Mouse (Mus musculus) CH12.LX (cell line): Measurements from ENCODE around the gene Kcne3. TPM values are rescaled to one million over a fixed set of nuclear protein-coding genes. Genes with fewer than 3 reads are reported as not detected.

Experiments used
- DNase-seq: peaks from one replicate; pipeline ENCODE4 v3.0.0-alpha.2; 2013; ENCODE audit errors: extremely low read depth
- H3K27ac ChIP-seq: 2 replicates; pipeline ENCODE4 v1.5.1; 2012; ENCODE audit warnings: low read depth, mild to moderate bottlenecking, control low read depth, moderate library complexity; ENCODE audit not compliant: insufficient read depth
- H3K27me3 ChIP-seq: replicated peaks from 2 replicates; pipeline ENCODE3; 2012; ENCODE audit warnings: inconsistent platforms
- H3K36me3 ChIP-seq, 2 experiments: replicated peaks in 1 of 2; 2 replicates each; pipeline versions ENCODE3 to v1.6.1; 2012; ENCODE audit warnings: inconsistent platforms in 1 of 2, low read length in 1 of 2, mild to moderate bottlenecking in 1 of 2, mixed read lengths in 1 of 2, moderate library complexity in 1 of 2; ENCODE audit not compliant: control insufficient read depth in 1 of 2, insufficient read depth in 1 of 2
- H3K4me1 ChIP-seq, 2 experiments: 2 replicates each; pipeline ENCODE4 v1.6.1; 2012; ENCODE audit warnings: inconsistent platforms in 1 of 2, moderate library complexity in 1 of 2; ENCODE audit not compliant: insufficient read depth in 2 of 2, control insufficient read depth in 1 of 2
- H3K4me2 ChIP-seq: 2 replicates; pipeline ENCODE4 v1.6.1; 2012; ENCODE audit warnings: low read depth, mild to moderate bottlenecking, control low read depth; ENCODE audit not compliant: poor library complexity, insufficient read depth, severe bottlenecking
- H3K4me3 ChIP-seq, 3 experiments: fragments of 150-350 bp in 1 of 3; sonication (generic) in 1 of 3; replicated peaks in 1 of 3; 2 replicates each; pipeline versions ENCODE3 to v1.5.1; 2011 to 2012; ENCODE audit warnings: low read depth in 2 of 3, low read length in 2 of 3, mild to moderate bottlenecking in 2 of 3, moderate library complexity in 2 of 3, control low read depth in 1 of 3, improper control_type of control experiment in 1 of 3, inconsistent platforms in 1 of 3, mixed read lengths in 1 of 3; ENCODE audit not compliant: poor library complexity in 1 of 3
- H3K79me2 ChIP-seq: replicated peaks from 2 replicates; pipeline ENCODE4 v1.6.1; 2012; ENCODE audit warnings: mild to moderate bottlenecking, moderate library complexity; ENCODE audit not compliant: control insufficient read depth, poor library complexity, insufficient read depth, severe bottlenecking; ENCODE audit errors: extremely low read depth
- H3K9ac ChIP-seq: 2 replicates; pipeline ENCODE4 v1.6.1; 2012; ENCODE audit warnings: low read depth, mild to moderate bottlenecking, control low read depth, moderate library complexity; ENCODE audit not compliant: insufficient read depth
- H3K9me3 ChIP-seq: replicated peaks from 2 replicates; pipeline ENCODE3; 2012; ENCODE audit warnings: low read length, inconsistent platforms, mixed read lengths
- CHD1 ChIP-seq: IDR thresholded peaks from 2 replicates; pipeline ENCODE4 v1.6.1; 2012; ENCODE audit warnings: low read depth, low read length, improper control_type of control experiment, inconsistent platforms
- CHD2 ChIP-seq: IDR thresholded peaks from 2 replicates; pipeline ENCODE4 v1.6.1; 2011; ENCODE audit warnings: low read length, improper control_type of control experiment
- ELF1 ChIP-seq: IDR thresholded peaks from 2 replicates; pipeline ENCODE4 v1.6.1; 2014; ENCODE audit warnings: low read depth, mild to moderate bottlenecking, inconsistent platforms, low read length, improper control_type of control experiment
- EP300 ChIP-seq: IDR thresholded peaks from 2 replicates; pipeline ENCODE4 v1.6.1; 2011; ENCODE audit warnings: low read length, improper control_type of control experiment
- ETS1 ChIP-seq: conservative IDR thresholded peaks from 2 replicates; pipeline ENCODE4 v1.6.1; 2012; ENCODE audit warnings: low read depth, mild to moderate bottlenecking, inconsistent platforms, low read length, improper control_type of control experiment, moderate library complexity
- GABPA ChIP-seq: IDR thresholded peaks from 2 replicates; pipeline ENCODE4 v1.6.1; 2012; ENCODE audit warnings: low read depth, low read length, improper control_type of control experiment, inconsistent platforms; ENCODE audit not compliant: insufficient replicate concordance
- IRF4 ChIP-seq: IDR thresholded peaks from 2 replicates; pipeline ENCODE4 v1.6.1; 2014; ENCODE audit warnings: low read depth, mild to moderate bottlenecking, inconsistent platforms, low read length, improper control_type of control experiment
- MAX ChIP-seq: IDR thresholded peaks from 2 replicates; pipeline ENCODE4 v1.6.1; 2011; ENCODE audit warnings: low read length, improper control_type of control experiment
- MEF2A ChIP-seq: IDR thresholded peaks from 2 replicates; pipeline ENCODE4 v1.6.1; 2014; ENCODE audit warnings: low read depth, mild to moderate bottlenecking, inconsistent platforms, low read length, improper control_type of control experiment, borderline replicate concordance
- MYC ChIP-seq: IDR thresholded peaks from 2 replicates; pipeline ENCODE4 v1.6.1; 2011; ENCODE audit warnings: low read depth, mild to moderate bottlenecking, improper control_type of control experiment, low read length
- NELFE ChIP-seq: IDR thresholded peaks from 2 replicates; pipeline ENCODE4 v1.6.1; 2011; ENCODE audit warnings: low read depth, low read length, improper control_type of control experiment
- NRF1 ChIP-seq: IDR thresholded peaks from 2 replicates; pipeline ENCODE4 v1.6.1; 2014; ENCODE audit warnings: low read depth, mild to moderate bottlenecking, inconsistent platforms, low read length, improper control_type of control experiment, moderate library complexity
- PAX5 ChIP-seq: IDR thresholded peaks from 2 replicates; pipeline ENCODE4 v1.6.1; 2012; ENCODE audit warnings: low read length, inconsistent platforms, mixed read lengths
- POLR2A ChIP-seq: IDR thresholded peaks from 2 replicates; pipeline ENCODE4 v1.6.1; 2011; ENCODE audit warnings: low read depth, mild to moderate bottlenecking, improper control_type of control experiment, low read length
- SIN3A ChIP-seq: IDR thresholded peaks from 2 replicates; pipeline ENCODE4 v1.6.1; 2012; ENCODE audit warnings: low read length, improper control_type of control experiment, inconsistent platforms
- SMC3 ChIP-seq: IDR thresholded peaks from 2 replicates; pipeline ENCODE4 v1.6.1; 2011; ENCODE audit warnings: low read depth, low read length, improper control_type of control experiment
- TBP ChIP-seq: conservative IDR thresholded peaks from 2 replicates; pipeline ENCODE4 v1.6.1; 2011; ENCODE audit warnings: low read depth, low read length, improper control_type of control experiment
- TCF12 ChIP-seq: IDR thresholded peaks from 2 replicates; pipeline ENCODE4 v1.6.1; 2014; ENCODE audit warnings: low read depth, mild to moderate bottlenecking, inconsistent platforms, low read length, improper control_type of control experiment
- UBTF ChIP-seq: IDR thresholded peaks from 2 replicates; pipeline ENCODE4 v1.6.1; 2012; ENCODE audit warnings: low read depth, mild to moderate bottlenecking, inconsistent platforms, low read length, improper control_type of control experiment, moderate library complexity
- USF2 ChIP-seq: conservative IDR thresholded peaks from 2 replicates; pipeline ENCODE4 v1.6.1; 2011; ENCODE audit warnings: low read depth, low read length, improper control_type of control experiment
- ZKSCAN1 ChIP-seq: IDR thresholded peaks from 2 replicates; pipeline ENCODE4 v1.6.1; 2012; ENCODE audit warnings: low read depth, inconsistent platforms, low read length, improper control_type of control experiment, borderline replicate concordance
- ZNF384 ChIP-seq: IDR thresholded peaks from 2 replicates; pipeline ENCODE4 v1.6.1; 2012; ENCODE audit warnings: low read depth, low read length, improper control_type of control experiment, inconsistent platforms
- dilution Hi-C: fragments of 300-500 bp; cut with MboI; formaldehyde crosslinking; loops from 2 replicates; pipeline ENCODE4 v1.14.3; 2020; ENCODE audit warnings: low sequenced_read_pairs; ENCODE audit not compliant: extremely low pct_unique_long_range_greater_than_20kb, extremely low pct_ligation_motif_present
- in situ Hi-C: fragments of 300-500 bp; cut with MboI; formaldehyde crosslinking; loops from 3 replicates; pipeline ENCODE4 v1.14.3; 2019; ENCODE audit warnings: low sequenced_read_pairs, low pct_ligation_motif_present, low pct_unique_long_range_greater_than_20kb, mixed read lengths
- polyA plus RNA-seq: library from polyadenylated mRNA; unstranded; fragments of >175 nt; gene quantifications from 2 replicates; pipeline ENCODE4 v1.2.1, GENCODE M21; 2012; ENCODE audit warnings: low read depth; ENCODE audit not compliant: insufficient read length
- total RNA-seq, 2 experiments: library from RNA; depleted of rRNA; stranded (reverse); fragments of 300-350 nt in 1 of 2; fragments of >200 nt in 1 of 2; gene quantifications; 2 replicates each; pipeline ENCODE4 v1.2.3; 2012 to 2014

Kcne3 gene
- total and polyA plus RNA-seq, 3 experiments = not detected

GRCm38 (mm10) chr7:100128262-100129041 is 47.9 kb upstream of the Kcne3 start:
- H3K79me2 ChIP-seq = no peaks in the 10 kb centered on the region
- H3K27ac ChIP-seq = no peak overlapping the region
- no peaks in the 10 kb centered on the region for H3K36me3 ChIP-seq
- in situ Hi-C loops = no loop called here
- DNase-seq = no peak
- H3K4me2 ChIP-seq = no peak overlapping the region
- TF ChIP-seq GABPA (no peak), ELF1 (no peak), CHD2 (no peak), USF2 (no peak), ZNF384 (no peak), EP300 (no peak), POLR2A (no peak), NRF1 (no peak), TBP (no peak), MAX (no peak), MYC (no peak)
- dilution Hi-C loops = no loop called here
- H3K9ac ChIP-seq = no peak overlapping the region
- peaks cover 12% of the 10 kb centered on the region for H3K9me3 ChIP-seq
- H3K4me3 ChIP-seq = no peak overlapping the region
- no peaks in the 10 kb centered on the region for H3K27me3 ChIP-seq
- peaks cover 8 to 44% of the 10 kb centered on the region in 2 experiments; a peak in 3 of 4 replicates for H3K4me1 ChIP-seq

GRCm38 (mm10) chr7:100130592-100130991 is 45.7 kb upstream of the Kcne3 start:
- no peak for DNase-seq
- Histone ChIP-seq H3K4me1 (peaks cover 4 to 29% of the 10 kb centered on the region in 2 experiments; a peak in 3 of 4 replicates), H3K4me2 (no peak overlapping the region), H3K27me3 (no peaks in the 10 kb centered on the region), H3K9me3 (peaks cover 4% of the 10 kb centered on the region), H3K27ac (no peak overlapping the region), H3K9ac (no peak overlapping the region), H3K36me3 (no peaks in the 10 kb centered on the region), H3K4me3 (no peak overlapping the region), H3K79me2 (no peaks in the 10 kb centered on the region)
- TF ChIP-seq ZKSCAN1 = no peak
- TF ChIP-seq NELFE = no peak
- no peak for TF ChIP-seq USF2
- no peak for TF ChIP-seq TCF12
- TF ChIP-seq POLR2A = no peak
- no peak for TF ChIP-seq GABPA
- TF ChIP-seq ZNF384 = no peak
- TF ChIP-seq UBTF = no peak
- TF ChIP-seq NRF1 = no peak
- no peak for TF ChIP-seq SIN3A
- TF ChIP-seq ETS1 = no peak
- TF ChIP-seq CHD1 = no peak
- TF ChIP-seq MEF2A = no peak
- no peak for TF ChIP-seq IRF4
- no peak for TF ChIP-seq SMC3
- no peak for TF ChIP-seq PAX5
- no peak for TF ChIP-seq TBP
- dilution Hi-C loops = no loop called here
- in situ Hi-C loops = no loop called here
